Comparison of ENCODE assay signal across 8 mouse cellular contexts in genomic region chr5:45278571-45278970, GRCm38 (mm10).
DNase-seq lines count a peak whose midpoint lies in the region; ATAC-seq and TF ChIP-seq lines count a peak whose summit lies in the region.

No protein-coding gene starts in this region.

- TF ChIP-seq CTCF in layer of hippocampus, adult 2 months (conservative IDR thresholded peaks at IDR 0.05): peak; percentile 92

- DNase-seq in NIH3T3 (ENCODE audit: low read depth): peak; percentile 39
- peak; percentile 28 for DNase-seq in cerebellum, adult 8-10 months
- DNase-seq in heart, postnatal 4 days: peak; percentile 89
- DNase-seq in layer of hippocampus, adult 2 months (ENCODE audit: low spot score in 2 of 2): peak; percentile 82 to 91
- DNase-seq in lung, adult 18-20 months: peak; percentile 30 to 67
- DNase-seq in ovary, postnatal 14 days (ENCODE audit: low spot score): peak; percentile 86

- peak; percentile 94 for ATAC-seq in frontal cortex, adult (ENCODE audit: low TSS enrichment)
- ATAC-seq in megakaryocyte, adult 5-6 weeks (ENCODE audit: poor library complexity, severe bottlenecking): no peak

- peak overlapping the region; percentile 48; the same call in 1 of the 2 replicates for H3K4me3 ChIP-seq in layer of hippocampus, adult 2 months

- H3K27ac ChIP-seq in layer of hippocampus, adult 2 months: no peak overlapping the region; the same call in 1 of the 2 replicates

Comparison
In these comparisons a context has a peak if more than half of its experiments do, and no peak if none do; other contexts are left out.
1. DNase-seq: peak in every context shown above with its lines; median percentile 89 in heart, postnatal 4 days; 86 in layer of hippocampus, adult 2 months; 86 in ovary, postnatal 14 days; 48 in lung, adult 18-20 months; 39 in NIH3T3; 28 in cerebellum, adult 8-10 months.